Mouse (Mus musculus) kidney, embryonic 16.5 days (tissue): ENCODE measurements around the gene Mast4. TPM values are rescaled to one million over a fixed set of nuclear protein-coding genes. Genes with fewer than 3 reads are reported as not detected.

ENCODE experiments used
- ATAC-seq: fragments of 200-750 bp; cut with Nextera tagmentation; 2 replicates; pipeline ENCODE4 v1.8.0; 2017; ENCODE audit warnings: moderate TSS enrichment; ENCODE audit not compliant: low FRiP score, low TSS enrichment
- H3K27ac ChIP-seq: fragments of 300-500 bp; sonication (generic); 2 replicates; pipeline ENCODE4 v1.5.1; 2014; ENCODE audit warnings: low read length
- H3K27me3 ChIP-seq: fragments of 300-500 bp; sonication (generic); 2 replicates; pipeline ENCODE4 v1.6.1; 2014; ENCODE audit warnings: low read length, control low read depth, mixed read lengths; ENCODE audit not compliant: insufficient read depth
- H3K36me3 ChIP-seq: fragments of 300-500 bp; sonication (generic); 2 replicates; pipeline ENCODE4 v1.6.1; 2014; ENCODE audit warnings: low read length, control low read depth, mixed read lengths; ENCODE audit not compliant: insufficient read depth
- H3K4me1 ChIP-seq: fragments of 300-500 bp; sonication (generic); 2 replicates; pipeline ENCODE4 v1.6.1; 2014; ENCODE audit warnings: low read length, control low read depth, mixed read lengths; ENCODE audit not compliant: insufficient read depth
- H3K4me2 ChIP-seq: fragments of 300-500 bp; sonication (generic); replicated peaks from 2 replicates; pipeline ENCODE4 v1.6.1; 2014; ENCODE audit warnings: low read depth, low read length
- H3K4me3 ChIP-seq: fragments of 300-500 bp; sonication (generic); 2 replicates; pipeline ENCODE4 v1.5.1; 2014; ENCODE audit warnings: mild to moderate bottlenecking, low read length
- H3K9ac ChIP-seq: fragments of 300-500 bp; sonication (generic); replicated peaks from 2 replicates; pipeline ENCODE4 v1.6.1; 2014; ENCODE audit warnings: low read length
- H3K9me3 ChIP-seq: fragments of 300-500 bp; sonication (generic); 2 replicates; pipeline ENCODE4 v1.6.1; 2016; ENCODE audit warnings: low read length, control low read depth
- WGBS: fragments of 180-500 bp; shearing (Covaris S2); extraction: QIAGEN DNeasy Blood & Tissue Kit; methylation state at CpG from one replicate; pipeline ENCODE4 v1.1.7; 2014; 5-methylcytosine and 5-hydroxymethylcytosine counted together
- polyA plus RNA-seq: library from polyadenylated mRNA; unstranded; fragments of >200 nt; fragmentation: Nextera tagmentation; extraction: Ambion mirVana; gene quantifications from 2 replicates; pipeline ENCODE4 v1.2.1, GENCODE M21; 2015

Mast4 gene
- polyA plus RNA-seq, 1 experiment from 2014 or later = 19.9 TPM

DNA sequence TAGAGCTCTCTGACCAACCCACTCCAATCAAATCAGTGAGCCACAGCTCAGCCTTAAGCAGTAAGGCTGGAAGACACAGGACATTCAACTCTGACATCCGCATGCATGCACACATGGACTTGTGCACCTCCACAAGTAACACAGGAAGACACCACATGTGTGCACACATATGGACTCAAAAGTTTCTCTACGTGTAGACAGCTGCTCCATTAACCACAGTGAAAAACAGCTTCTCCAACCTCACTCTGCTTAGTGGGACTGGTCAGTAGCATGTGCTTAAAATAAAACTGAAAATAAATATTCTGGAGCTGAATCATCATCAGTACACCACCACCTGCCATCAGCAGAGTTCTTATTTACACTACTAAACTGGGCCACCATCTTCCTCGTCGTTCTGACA lies 43.2 kb downstream of the Mast4 start:
- no peaks in the 10 kb centered on the region for H3K9me3 ChIP-seq
- 88% methylated on average over 4 of the region's 4 CpGs for WGBS
- no peak overlapping the region for H3K9ac ChIP-seq
- H3K36me3 ChIP-seq = no peaks in the 10 kb centered on the region
- H3K27ac ChIP-seq = no peak overlapping the region
- ATAC-seq = no peak
- H3K4me1 ChIP-seq = no peaks in the 10 kb centered on the region
- no peak overlapping the region for H3K4me3 ChIP-seq
- H3K27me3 ChIP-seq = no peaks in the 10 kb centered on the region
- no peak overlapping the region for H3K4me2 ChIP-seq

DNA sequence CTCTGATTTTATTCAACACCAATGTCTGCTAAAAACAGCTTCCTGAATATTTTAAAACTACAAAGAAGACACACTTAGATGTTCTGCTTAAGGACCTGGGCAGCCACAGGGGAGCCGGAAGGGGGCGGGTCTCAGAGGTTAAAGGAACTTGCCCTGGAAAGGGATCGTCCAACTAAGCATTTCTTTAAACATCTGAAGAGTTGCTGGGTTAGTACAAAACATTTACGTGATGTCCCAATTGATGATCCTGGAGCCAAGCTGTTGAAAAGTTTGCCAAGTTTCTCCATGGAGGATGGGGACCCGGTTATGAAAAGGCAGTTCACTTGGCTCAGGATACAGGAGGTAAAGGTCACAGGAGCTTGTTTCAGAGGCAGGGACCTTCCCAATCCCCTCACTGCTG lies 48.5 kb downstream of the Mast4 start:
- ATAC-seq = no peak
- no peak overlapping the region for H3K4me2 ChIP-seq
- H3K27me3 ChIP-seq = no peaks in the 10 kb centered on the region

DNA sequence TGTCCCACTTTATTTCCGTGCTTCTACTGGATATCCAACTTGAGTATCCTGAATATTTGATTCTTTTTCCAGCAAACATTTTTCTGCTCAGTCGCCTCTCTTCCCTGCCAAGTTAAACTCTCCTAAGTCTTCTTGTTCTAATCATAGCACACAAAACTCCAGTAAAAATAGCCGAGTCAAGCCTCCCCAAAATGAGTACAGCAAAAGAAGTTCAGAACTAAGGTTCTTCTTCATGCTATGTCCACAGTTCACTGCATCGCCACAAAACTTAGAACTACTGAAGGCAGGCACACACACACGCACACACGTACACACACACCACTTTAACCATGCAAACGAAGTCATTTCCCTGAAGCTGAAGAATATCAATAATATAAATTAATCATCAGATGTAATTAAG lies 49.3 kb downstream of the Mast4 start:
- H3K4me3 ChIP-seq = no peak overlapping the region
- no peak overlapping the region for H3K4me2 ChIP-seq
- no peaks in the 10 kb centered on the region for H3K27me3 ChIP-seq
- no peaks in the 10 kb centered on the region for H3K36me3 ChIP-seq
- H3K9ac ChIP-seq = no peak overlapping the region
- no peak overlapping the region for H3K27ac ChIP-seq
- no peaks in the 10 kb centered on the region for H3K9me3 ChIP-seq
- H3K4me1 ChIP-seq = no peaks in the 10 kb centered on the region
- WGBS = 84% methylated on average over 7 of the region's 7 CpGs
- ATAC-seq = no peak

More for the DNA sequence above, 48.5 kb downstream of the Mast4 start:
- H3K4me1 ChIP-seq = no peaks in the 10 kb centered on the region
- no peaks in the 10 kb centered on the region for H3K9me3 ChIP-seq
- 76% methylated on average over 5 of the region's 5 CpGs for WGBS
- H3K4me3 ChIP-seq = no peak overlapping the region
- H3K27ac ChIP-seq = no peak overlapping the region
- no peak overlapping the region for H3K9ac ChIP-seq
- H3K36me3 ChIP-seq = no peaks in the 10 kb centered on the region

DNA sequence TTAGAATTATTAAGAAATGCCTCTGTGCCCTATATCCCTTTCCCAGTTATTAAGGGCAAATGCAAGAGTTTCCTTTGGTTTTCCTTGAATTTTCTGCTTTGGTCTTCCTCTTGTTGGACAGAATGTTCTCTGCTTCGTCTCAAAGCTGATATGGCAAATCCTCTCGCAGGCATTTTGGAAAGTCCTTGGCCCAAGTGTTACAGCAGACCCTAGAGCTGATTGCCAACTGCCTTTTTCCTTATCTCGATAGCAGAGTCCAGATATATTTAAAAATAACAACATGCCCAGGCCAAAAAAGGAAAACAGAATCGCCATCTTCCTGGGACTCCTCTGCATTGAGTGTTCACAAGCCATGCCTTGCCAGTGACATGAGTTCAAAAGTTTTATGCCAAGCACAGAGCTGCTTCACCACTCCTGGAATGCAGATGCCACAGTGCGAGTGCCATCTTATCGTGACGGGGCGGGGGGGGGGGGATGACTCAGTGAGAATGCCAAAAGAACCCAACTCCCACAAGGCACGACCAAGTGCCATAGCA lies 63.4 kb downstream of the Mast4 start:
- no peak overlapping the region for H3K4me2 ChIP-seq
- H3K9ac ChIP-seq = no peak overlapping the region
- no peaks in the 10 kb centered on the region for H3K36me3 ChIP-seq
- H3K9me3 ChIP-seq = no peaks in the 10 kb centered on the region
- H3K27ac ChIP-seq = no peak overlapping the region
- no peak overlapping the region for H3K4me3 ChIP-seq
- H3K4me1 ChIP-seq = 0 out of 2 replicates have a peak, but pooled peaks cover 4% of the 10 kb centered on the region
- no peak for ATAC-seq
- 79% methylated on average over 9 of the region's 9 CpGs for WGBS
- H3K27me3 ChIP-seq = no peaks in the 10 kb centered on the region

DNA sequence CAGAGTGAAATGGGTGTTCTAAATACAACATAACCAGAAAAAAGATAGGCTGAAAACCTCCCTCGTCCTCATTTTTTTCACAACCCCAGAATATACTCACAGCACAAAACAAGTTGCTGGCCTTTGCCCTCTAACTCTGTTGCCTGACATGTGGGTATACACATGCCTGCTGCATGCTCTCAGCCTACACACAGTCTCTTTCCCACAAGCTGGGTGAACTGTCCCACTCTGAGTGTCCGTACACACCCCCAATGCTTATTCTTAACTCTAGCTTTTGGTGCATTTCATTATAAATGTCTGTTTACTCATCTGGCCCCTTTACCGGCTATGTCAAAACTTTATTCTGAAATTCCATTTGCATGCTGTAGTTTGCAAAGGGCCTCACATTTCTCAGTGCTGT lies 71.6 kb downstream of the Mast4 start:
- no peak overlapping the region for H3K4me3 ChIP-seq
- H3K9ac ChIP-seq = no peak overlapping the region
- no peaks in the 10 kb centered on the region for H3K27me3 ChIP-seq
- H3K27ac ChIP-seq = no peak overlapping the region
- 0 out of 2 replicates have a peak, but pooled peaks cover 2% of the 10 kb centered on the region for H3K9me3 ChIP-seq
- no peaks in the 10 kb centered on the region for H3K4me1 ChIP-seq
- no peaks in the 10 kb centered on the region for H3K36me3 ChIP-seq
- WGBS = 62% methylated on average over 3 of the region's 3 CpGs
- no peak for ATAC-seq
- no peak overlapping the region for H3K4me2 ChIP-seq

DNA sequence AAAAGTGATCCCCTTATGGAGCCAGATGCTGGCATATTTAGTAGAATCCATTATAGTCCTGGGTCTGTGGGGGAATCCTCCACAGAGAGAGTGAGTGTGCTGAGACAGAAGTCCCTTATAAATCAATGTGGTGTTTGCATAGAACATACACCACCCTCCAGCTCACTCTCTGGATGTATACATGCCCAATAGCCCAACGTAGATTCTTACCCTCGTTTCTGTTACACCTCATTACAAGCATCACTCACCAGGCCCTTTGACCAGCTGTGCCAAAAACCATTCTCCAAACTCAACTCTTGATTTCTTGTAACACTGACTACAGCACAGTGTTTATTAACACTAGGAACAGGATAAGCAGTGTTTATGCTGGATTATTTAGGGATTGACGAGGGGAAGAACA lies 72.2 kb downstream of the Mast4 start:
- Histone ChIP-seq H3K4me3 (no peak overlapping the region), H3K27ac (no peak overlapping the region), H3K4me2 (no peak overlapping the region), H3K36me3 (no peaks in the 10 kb centered on the region), H3K9me3 (0 out of 2 replicates have a peak, but pooled peaks cover 2% of the 10 kb centered on the region), H3K4me1 (no peaks in the 10 kb centered on the region), H3K27me3 (no peaks in the 10 kb centered on the region), H3K9ac (no peak overlapping the region)
- no peak for ATAC-seq
- WGBS = 61% methylated on average over 3 of the region's 3 CpGs

DNA sequence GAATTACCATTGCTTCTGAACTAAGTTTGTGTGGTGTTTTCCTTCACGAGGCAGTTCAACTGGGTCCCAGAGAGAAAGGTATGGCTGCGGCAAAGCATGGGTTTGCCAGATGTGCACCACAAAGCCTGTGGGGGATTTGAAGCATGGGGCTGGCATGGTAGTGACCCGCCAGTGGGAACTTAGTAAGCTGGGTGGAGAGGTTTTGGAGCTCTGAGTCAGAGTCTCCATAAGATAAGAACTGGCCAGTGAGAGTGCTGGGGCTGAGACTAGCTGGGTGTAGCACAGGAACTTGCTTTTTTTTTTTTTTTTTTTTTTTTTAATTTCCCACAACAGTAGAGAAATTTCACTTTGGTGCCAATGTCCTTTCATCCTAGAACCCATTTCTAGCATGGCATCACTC lies 73.9 kb downstream of the Mast4 start:
- H3K27me3 ChIP-seq = no peaks in the 10 kb centered on the region
- no peak overlapping the region for H3K4me3 ChIP-seq
- H3K9me3 ChIP-seq = 0 out of 2 replicates have a peak, but pooled peaks cover 2% of the 10 kb centered on the region
- no peaks in the 10 kb centered on the region for H3K4me1 ChIP-seq
- H3K36me3 ChIP-seq = no peaks in the 10 kb centered on the region
- whole genome bisulfite sequencing = 81% methylated on average over 3 of the region's 3 CpGs
- H3K27ac ChIP-seq = no peak overlapping the region
- ATAC-seq = no peak
- no peak overlapping the region for H3K9ac ChIP-seq
- H3K4me2 ChIP-seq = no peak overlapping the region

DNA sequence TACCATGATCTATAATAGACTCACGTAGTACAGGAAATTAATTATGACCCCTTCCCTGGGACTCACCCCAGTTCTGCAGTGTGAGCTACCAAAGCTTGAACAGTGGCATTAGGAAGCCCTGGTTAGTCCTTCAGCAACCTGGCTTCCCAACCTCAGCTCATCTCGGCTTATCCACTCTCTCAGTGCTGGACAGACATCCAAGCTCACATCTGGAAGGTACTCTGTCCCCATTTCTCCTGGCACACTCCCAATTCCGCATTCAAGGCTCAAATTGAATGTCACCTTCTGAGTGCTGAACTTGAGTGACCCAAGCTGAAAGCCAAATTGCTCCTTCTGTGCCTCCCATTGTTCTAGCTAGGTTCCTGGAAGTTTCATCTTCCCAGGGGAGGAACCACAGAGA lies 76.2 kb downstream of the Mast4 start:
- WGBS = 54% methylated on average over 3 of the region's 3 CpGs
- Histone ChIP-seq H3K36me3 (no peaks in the 10 kb centered on the region), H3K9ac (no peak overlapping the region), H3K4me1 (no peaks in the 10 kb centered on the region), H3K27me3 (no peaks in the 10 kb centered on the region), H3K4me3 (no peak overlapping the region), H3K27ac (no peak overlapping the region), H3K4me2 (no peak overlapping the region), H3K9me3 (no peaks in the 10 kb centered on the region)
- no peak for ATAC-seq

DNA sequence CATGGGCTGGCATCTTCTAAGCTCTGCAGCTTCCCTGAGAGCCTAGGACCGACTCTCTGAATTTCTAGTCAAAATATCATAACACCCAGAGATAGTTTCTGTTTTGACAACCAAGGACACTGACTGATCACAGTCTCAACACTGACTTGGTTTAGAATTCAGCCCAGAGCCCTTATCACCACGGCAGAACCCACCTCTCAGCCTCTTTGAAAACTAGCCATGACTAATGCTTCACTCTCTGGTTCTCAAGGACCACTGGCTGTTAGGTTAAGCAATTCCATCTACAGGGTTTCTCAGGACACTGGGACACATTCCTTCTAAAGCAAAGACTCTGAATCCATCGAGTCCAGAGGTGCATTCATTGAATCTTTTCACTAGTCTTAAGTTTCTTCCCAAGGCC lies 79.4 kb downstream of the Mast4 start:
- Histone ChIP-seq H3K36me3 (no peaks in the 10 kb centered on the region), H3K27ac (no peak overlapping the region), H3K9me3 (no peaks in the 10 kb centered on the region), H3K4me1 (no peaks in the 10 kb centered on the region), H3K27me3 (no peaks in the 10 kb centered on the region), H3K4me3 (no peak overlapping the region), H3K9ac (no peak overlapping the region), H3K4me2 (no peak overlapping the region)
- ATAC-seq = no peak
- 76% methylated on average over 3 of the region's 3 CpGs for WGBS

DNA sequence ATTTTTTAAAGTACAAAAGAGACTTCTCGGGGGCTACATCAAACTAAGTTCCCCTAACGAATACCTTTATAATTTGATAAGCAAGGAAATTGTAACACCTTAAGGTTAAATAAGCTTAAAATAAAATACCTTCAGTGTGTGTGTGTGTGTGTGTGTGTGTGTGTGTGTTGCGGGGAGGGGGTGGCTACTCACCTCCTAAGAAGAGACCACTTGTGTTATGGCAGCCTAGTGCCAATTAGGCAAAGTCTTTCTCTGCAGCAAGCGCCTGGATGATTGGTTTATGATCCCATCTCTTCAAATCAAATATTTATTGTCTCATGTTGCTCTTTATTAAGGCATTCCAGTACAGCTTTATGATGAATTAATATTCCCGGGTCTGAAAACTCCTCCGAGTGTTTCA lies 81.2 kb downstream of the Mast4 start:
- Histone ChIP-seq H3K9ac (no peak overlapping the region), H3K27me3 (no peaks in the 10 kb centered on the region), H3K4me3 (no peak overlapping the region), H3K9me3 (no peaks in the 10 kb centered on the region), H3K4me1 (peaks cover 10% of the 10 kb centered on the region; the same call in 1 of the 2 replicates), H3K36me3 (no peaks in the 10 kb centered on the region), H3K27ac (no peak overlapping the region), H3K4me2 (no peak overlapping the region)
- ATAC-seq = no peak
- WGBS = 87% methylated on average over 6 of the region's 6 CpGs
